ENCODE assay signal across 8 mouse cellular contexts in genomic region chr3:65929821-65930633, GRCm38 (mm10). TPM values are rescaled to one million over a fixed set of nuclear protein-coding genes. Genes with fewer than 3 reads are reported as not detected.
A peak's percentile ranks its signal among the peaks of the same experiment; 100 is the strongest.
DNase-seq lines count a peak whose midpoint lies in the region; ATAC-seq and TF ChIP-seq lines count a peak whose summit lies in the region.

No protein-coding gene starts in this region.

- H3K9ac ChIP-seq in intestine, embryonic 15.5 days = 0 out of 2 replicates have a peak overlapping the region, but pooled peaks have one; percentile 6

- H3K27ac ChIP-seq in intestine, embryonic 15.5 days = no peak overlapping the region
- no peak overlapping the region for H3K27ac ChIP-seq in small intestine, adult 2 months (ENCODE audit: insufficient read depth, low read depth, low read length)

- no peaks in the 10 kb centered on the region for H3K36me3 ChIP-seq in intestine, embryonic 15.5 days
- no peaks in the 10 kb centered on the region for H3K36me3 ChIP-seq in small intestine, adult 2 months (ENCODE audit: control insufficient read depth, insufficient read depth, low read length)

- H3K27me3 ChIP-seq in intestine, embryonic 15.5 days (replicated peaks) = no peaks in the 10 kb centered on the region
- no peaks in the 10 kb centered on the region for H3K27me3 ChIP-seq in small intestine, adult 2 months (ENCODE audit: control insufficient read depth, insufficient read depth, low read length)

- H3K4me1 ChIP-seq in intestine, embryonic 15.5 days (replicated peaks) = peaks cover 12% of the 10 kb centered on the region
- H3K4me1 ChIP-seq in small intestine, adult 2 months (ENCODE audit: control insufficient read depth, insufficient read depth, insufficient read length, low read length) = peaks cover 15% of the 10 kb centered on the region

- H3K4me3 ChIP-seq in intestine, embryonic 15.5 days (replicated peaks) = 0 out of 2 replicates have a peak overlapping the region, but pooled peaks have one; percentile 0
- H3K4me3 ChIP-seq in small intestine, adult 2 months (ENCODE audit: low read depth, low read length) = peak overlapping the region; percentile 30

- H3K9me3 ChIP-seq in intestine, embryonic 15.5 days = no peaks in the 10 kb centered on the region

- DNase-seq in heart, adult 11 months = peak; percentile 94
- DNase-seq in heart, postnatal 25 days (ENCODE audit: low spot score) = no peak
- DNase-seq in cerebellum, postnatal 25 days = peak; percentile 71 to 82
- DNase-seq in gastrocnemius, adult 8-10 months (ENCODE audit: low spot score in 2 of 2) = peak; percentile 45 to 57
- DNase-seq in left cerebral cortex, postnatal 36 days (ENCODE audit: low spot score in 2 of 2) = peak; percentile 50 to 67
- DNase-seq in mesoderm, embryonic 11.5 days (ENCODE audit: low read depth, low spot score) = peak; percentile 83

- 24% methylated on average over 20 of the region's 20 CpGs for WGBS in intestine, embryonic 15.5 days
- 20% methylated on average over 20 of the region's 20 CpGs for WGBS in small intestine, adult 2 months

- peak; percentile 66 for ATAC-seq in intestine, embryonic 15.5 days

- TF ChIP-seq POLR2A in small intestine, adult 2 months (IDR thresholded peaks at IDR 0.05; ENCODE audit: low read depth, low read length) = no peak; the same call in 1 of the 2 replicates

- peak overlapping the region; percentile 47 for H3K4me2 ChIP-seq in intestine, embryonic 15.5 days (replicated peaks)

- intact Hi-C loops in heart, postnatal 25 days (cut with DNase I) = loop anchor here (1.0 to 10.0 kb wide), 6 partner anchors 65 to 945 kb away; partner anchors contain the start of genes Lekr1 and Tiparp
- intact Hi-C loops in left cerebral cortex, postnatal 36 days (cut with DNase I) = loop anchor here (1.0 to 5.0 kb wide), 5 partner anchors 58 to 948 kb away; partner anchors contain the start of genes Lekr1 and Tiparp

- peak; percentile 3; the same call in 1 of the 2 replicates for TF ChIP-seq CTCF in small intestine, adult 2 months (IDR thresholded peaks at IDR 0.05; ENCODE audit: extremely low read depth, insufficient read length, insufficient replicate concordance, low read depth, low read length)

RNA-seq across cellular contexts. Expression of gene Ccnl1, which starts 28.0 kb away (rescaled TPM):
- 10 to 100 TPM; 19.0 to 23.4 TPM for total RNA-seq in heart, postnatal 25 days (2021)
- total RNA-seq in gastrocnemius, adult 8-10 months (2022) = 10 to 100 TPM in 2 of 4 experiments, 1 to 10 TPM in 2; 8.6 to 17.0 (median 11.7) TPM
- polyA plus RNA-seq in intestine, embryonic 15.5 days (2015; fragmentation: Nextera tagmentation; extraction: Ambion mirVana) = 93.2 and 97.2 TPM in 2 replicates
- 10 to 100 TPM; 40.0 to 57.9 TPM for total RNA-seq in left cerebral cortex, postnatal 36 days (2021)
- 46.7 and 64.3 TPM in 2 replicates for polyA plus RNA-seq in small intestine, adult 2 months (2012; rRNA removed)
